Mouse (Mus musculus) cortical plate, adult 2 months (tissue): ENCODE data around the gene Fam214b.

Source experiments
- CTCF ChIP-seq: fragments of 200-500 bp; IDR thresholded peaks from 2 replicates; pipeline ENCODE4 v1.5.1; 2011; ENCODE audit warnings: mild to moderate bottlenecking, control low read depth, low read length; ENCODE audit not compliant: insufficient read depth; ENCODE audit errors: extremely low read depth
- POLR2A ChIP-seq: fragments of 200-500 bp; IDR thresholded peaks from 2 replicates; pipeline ENCODE4 v1.6.1; 2011; ENCODE audit warnings: mild to moderate bottlenecking, low read length, control low read depth; ENCODE audit not compliant: insufficient read depth; ENCODE audit errors: extremely low read depth

GRCm38 (mm10) chr4:43021341-43021740, 24.7 kb downstream of the Fam214b start:
- no peak for TF ChIP-seq POLR2A
- TF ChIP-seq CTCF: no peak
